Mouse (Mus musculus): ENCODE results near the gene Cnnm4. TPM values are rescaled to one million over a fixed set of nuclear protein-coding genes. Genes with fewer than 3 reads are reported as not detected.

Cnnm4 gene
- total and polyA plus RNA-seq, 2 experiments, result 2.3 to 2.7 TPM

- Histone ChIP-seq H3K27ac (replicated peaks; ENCODE audit: insufficient read depth, low read depth, low read length) (no peak overlapping the region), H3K27me3 (ENCODE audit: control insufficient read depth, insufficient read depth, low read length) (no peaks in the 10 kb centered on the region), H3K9ac (ENCODE audit: low read depth, low read length) (no peak overlapping the region), H3K4me3 (ENCODE audit: insufficient read depth, low read depth, low read length) (no peak overlapping the region), H3K79me2 (ENCODE audit: control insufficient read depth, insufficient read depth, low read length) (no peaks in the 10 kb centered on the region), H3K4me1 (ENCODE audit: control insufficient read depth, insufficient read depth, low read length) (no peaks in the 10 kb centered on the region), H3K36me3 (ENCODE audit: control insufficient read depth, insufficient read depth, low read length) (no peaks in the 10 kb centered on the region; the same call in 1 of the 2 replicates)
- no peak for TF ChIP-seq CTCF (IDR thresholded peaks at IDR 0.05; ENCODE audit: low read depth, low read length)
- no peak for TF ChIP-seq POLR2A (IDR thresholded peaks at IDR 0.05; ENCODE audit: extremely low read depth, insufficient read depth, low read length)
- WGBS, result 85% methylated on average over 5 of the region's 5 CpGs
- no peak for DNase-seq (ENCODE audit: extremely low read depth, low read depth, low spot score)
Measured at GRCm38 (mm10) chr1:36446841-36447240, 24.6 kb upstream of the Cnnm4 start.

GRCm38 (mm10) chr1:36454055-36454815 lies 17.2 kb upstream of the Cnnm4 start:
- no peaks in the 10 kb centered on the region for H3K79me2 ChIP-seq (ENCODE audit: control insufficient read depth, insufficient read depth, low read length)
- no peak overlapping the region for H3K27ac ChIP-seq (replicated peaks; ENCODE audit: insufficient read depth, low read depth, low read length)
- TF ChIP-seq POLR2A (IDR thresholded peaks at IDR 0.05; ENCODE audit: extremely low read depth, insufficient read depth, low read length) (no peak), CTCF (IDR thresholded peaks at IDR 0.05; ENCODE audit: low read depth, low read length) (peak; percentile 62)
- DNase-seq (ENCODE audit: extremely low read depth, low read depth, low spot score), result no peak
- 93% methylated on average over 6 of the region's 6 CpGs for WGBS
- no peak overlapping the region for H3K9ac ChIP-seq (ENCODE audit: low read depth, low read length)
- H3K4me1 ChIP-seq (ENCODE audit: control insufficient read depth, insufficient read depth, low read length), result no peaks in the 10 kb centered on the region
- H3K36me3 ChIP-seq (ENCODE audit: control insufficient read depth, insufficient read depth, low read length), result no peaks in the 10 kb centered on the region
- no peak overlapping the region for H3K4me3 ChIP-seq (ENCODE audit: insufficient read depth, low read depth, low read length)
- no peaks in the 10 kb centered on the region for H3K27me3 ChIP-seq (ENCODE audit: control insufficient read depth, insufficient read depth, low read length)

- DNase-seq (ENCODE audit: extremely low read depth, low read depth, low spot score), result no peak
- TF ChIP-seq POLR2A (IDR thresholded peaks at IDR 0.05; ENCODE audit: extremely low read depth, insufficient read depth, low read length), result no peak
- no peak for TF ChIP-seq CTCF (IDR thresholded peaks at IDR 0.05; ENCODE audit: low read depth, low read length)
- Histone ChIP-seq H3K4me3 (ENCODE audit: insufficient read depth, low read depth, low read length) (no peak overlapping the region), H3K27ac (replicated peaks; ENCODE audit: insufficient read depth, low read depth, low read length) (no peak overlapping the region), H3K27me3 (ENCODE audit: control insufficient read depth, insufficient read depth, low read length) (no peaks in the 10 kb centered on the region), H3K4me1 (ENCODE audit: control insufficient read depth, insufficient read depth, low read length) (no peaks in the 10 kb centered on the region), H3K9ac (ENCODE audit: low read depth, low read length) (no peak overlapping the region), H3K36me3 (ENCODE audit: control insufficient read depth, insufficient read depth, low read length) (no peaks in the 10 kb centered on the region), H3K79me2 (ENCODE audit: control insufficient read depth, insufficient read depth, low read length) (no peaks in the 10 kb centered on the region)
- 47% methylated on average over 7 of the region's 7 CpGs for WGBS
Measured at GRCm38 (mm10) chr1:36457388-36458014, 13.9 kb upstream of the Cnnm4 start.

GRCm38 (mm10) chr1:36458169-36458568 lies 13.3 kb upstream of the Cnnm4 start:
- Histone ChIP-seq H3K36me3 (ENCODE audit: control insufficient read depth, insufficient read depth, low read length) (no peaks in the 10 kb centered on the region), H3K27me3 (ENCODE audit: control insufficient read depth, insufficient read depth, low read length) (no peaks in the 10 kb centered on the region), H3K4me3 (ENCODE audit: insufficient read depth, low read depth, low read length) (no peak overlapping the region), H3K79me2 (ENCODE audit: control insufficient read depth, insufficient read depth, low read length) (no peaks in the 10 kb centered on the region), H3K27ac (replicated peaks; ENCODE audit: insufficient read depth, low read depth, low read length) (no peak overlapping the region), H3K4me1 (ENCODE audit: control insufficient read depth, insufficient read depth, low read length) (no peaks in the 10 kb centered on the region), H3K9ac (ENCODE audit: low read depth, low read length) (no peak overlapping the region)
- TF ChIP-seq POLR2A (IDR thresholded peaks at IDR 0.05; ENCODE audit: extremely low read depth, insufficient read depth, low read length) (no peak), CTCF (IDR thresholded peaks at IDR 0.05; ENCODE audit: low read depth, low read length) (no peak)
- 78% methylated on average over 5 of the region's 5 CpGs for WGBS
- DNase-seq (ENCODE audit: extremely low read depth, low read depth, low spot score), result no peak

- Histone ChIP-seq H3K36me3 (ENCODE audit: control insufficient read depth, insufficient read depth, low read length) (no peaks in the 10 kb centered on the region), H3K27me3 (ENCODE audit: control insufficient read depth, insufficient read depth, low read length) (no peaks in the 10 kb centered on the region), H3K27ac (replicated peaks; ENCODE audit: insufficient read depth, low read depth, low read length) (no peak overlapping the region), H3K79me2 (ENCODE audit: control insufficient read depth, insufficient read depth, low read length) (no peaks in the 10 kb centered on the region), H3K4me1 (ENCODE audit: control insufficient read depth, insufficient read depth, low read length) (peaks cover 10% of the 10 kb centered on the region), H3K9ac (ENCODE audit: low read depth, low read length) (no peak overlapping the region), H3K4me3 (ENCODE audit: insufficient read depth, low read depth, low read length) (no peak overlapping the region)
- no peak for DNase-seq (ENCODE audit: extremely low read depth, low read depth, low spot score)
- TF ChIP-seq CTCF (IDR thresholded peaks at IDR 0.05; ENCODE audit: low read depth, low read length) (no peak), POLR2A (IDR thresholded peaks at IDR 0.05; ENCODE audit: extremely low read depth, insufficient read depth, low read length) (no peak)
- WGBS, result 60% methylated on average over 2 of the region's 2 CpGs
Measured at GRCm38 (mm10) chr1:36461829-36462228, 9.6 kb upstream of the Cnnm4 start.

Measured in liver, adult 2 months (tissue).